Mouse (Mus musculus): Measurements from ENCODE around the gene Slc34a1.

DNA sequence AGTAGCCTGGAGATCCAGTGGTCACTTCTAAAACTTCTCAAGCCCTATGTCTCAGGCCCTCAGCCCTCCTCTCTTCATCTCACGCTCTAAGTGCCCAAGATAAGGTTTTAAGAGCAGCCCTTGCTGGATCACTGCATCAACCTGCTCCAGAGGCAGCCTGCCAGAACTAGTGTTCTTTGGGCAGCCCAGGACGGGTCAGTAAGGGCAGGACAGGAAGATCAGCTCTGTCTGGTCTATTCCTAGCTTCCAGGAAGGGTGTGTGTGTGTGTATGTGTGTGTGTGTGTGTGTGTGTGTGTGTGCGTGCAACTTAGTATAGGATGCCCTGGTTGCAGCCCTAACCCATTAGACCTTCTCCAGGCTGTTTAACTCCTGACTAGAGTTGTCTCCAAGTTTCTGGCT, 27.8 kb upstream of the Slc34a1 start:
- TF ChIP-seq CTCF (IDR thresholded peaks at IDR 0.05; ENCODE audit: low read depth, low read length): no peak
- TF ChIP-seq POLR2A (IDR thresholded peaks at IDR 0.05; ENCODE audit: extremely low read depth, insufficient read depth, low read length): no peak

Data from liver, adult 2 months (tissue).